Mouse (Mus musculus): ENCODE results near the gene Bves.
"Not testable (repeated sequence)": the region's sequence is repeated elsewhere in the genome, so short reads cannot be mapped to it uniquely, and the experiment has no call there.

Gene Bves

DNA sequence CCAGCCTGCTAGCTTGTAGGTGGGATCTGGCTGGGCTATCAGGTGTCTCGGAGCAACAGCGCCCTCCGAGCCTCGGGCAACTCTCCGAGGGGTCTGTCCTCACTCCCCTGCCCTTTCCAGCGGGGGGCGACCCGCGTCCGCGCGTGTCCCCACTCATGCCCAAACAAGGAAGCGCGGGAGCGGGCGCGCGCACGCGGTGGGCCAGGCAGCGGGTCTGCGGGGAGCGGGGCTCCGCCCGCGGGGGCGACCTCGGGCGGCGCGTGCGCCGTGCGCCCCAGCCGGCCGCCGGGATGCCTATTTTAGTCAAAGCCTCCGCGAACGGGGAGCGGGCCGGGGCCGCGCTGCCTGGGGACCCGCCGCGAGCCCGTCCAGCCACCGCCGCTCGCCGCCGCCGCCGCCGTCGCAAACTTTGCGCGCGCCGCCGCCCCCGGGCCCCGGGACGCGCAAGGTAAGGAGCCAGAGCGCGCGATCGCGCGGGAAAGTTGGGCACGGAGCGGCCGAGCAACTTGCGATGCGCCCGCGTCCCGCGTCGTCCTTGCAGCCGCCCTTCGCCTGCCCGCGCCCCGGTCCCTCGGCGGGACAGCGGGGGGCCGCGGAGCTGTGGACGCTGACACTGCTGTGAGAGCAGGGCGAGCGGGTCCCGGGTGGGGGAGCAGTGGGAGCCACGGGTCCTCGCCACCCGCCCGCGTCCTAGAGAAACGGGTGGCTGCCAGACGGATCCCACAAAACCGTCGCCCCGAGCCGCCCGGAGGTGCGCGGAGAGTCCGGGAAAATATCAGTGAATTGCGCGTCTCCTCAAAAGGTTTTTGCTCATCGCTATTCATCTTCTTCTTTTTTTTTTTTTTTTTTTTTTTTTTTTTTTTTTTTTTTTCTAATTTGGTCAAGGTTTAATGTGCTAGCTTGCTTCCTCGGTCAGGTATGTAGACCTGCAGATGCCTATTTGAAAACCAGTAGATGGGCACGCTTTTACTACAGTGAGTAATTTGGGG lies at the start of gene Bves:
Gene Bves (plus strand): TSS at position 339 of the 989 bp plus-strand sequence.
- peak; percentile 66 for ATAC-seq (ENCODE audit: low TSS enrichment)

DNA sequence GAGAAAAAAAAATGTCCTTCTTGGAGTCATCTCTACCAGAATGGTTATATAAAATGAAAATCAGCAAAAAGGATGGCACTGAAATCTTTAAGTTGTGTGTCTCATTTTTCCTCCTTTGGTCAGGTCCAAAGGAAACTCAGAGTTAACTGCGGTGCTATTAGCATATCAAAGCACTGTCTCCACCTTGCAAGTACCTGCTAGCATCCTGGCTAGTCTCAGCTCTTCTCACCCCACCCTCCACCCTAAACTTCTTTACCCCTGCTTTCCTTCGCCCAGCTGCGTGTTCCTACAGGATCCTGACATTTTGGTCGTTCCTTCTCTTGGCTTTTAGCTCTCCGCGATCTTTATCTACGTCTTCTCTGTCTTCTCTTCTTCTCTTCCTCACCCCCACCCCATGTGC lies 47.2 kb upstream of the Bves start:
- ATAC-seq (ENCODE audit: low TSS enrichment), result no peak

GRCm38 (mm10) chr10:45289218-45290105 lies 46.1 kb upstream of the Bves start:
- ATAC-seq (ENCODE audit: low TSS enrichment), result peak; percentile 92

GRCm38 (mm10) chr10:45290618-45291017 lies 45.0 kb upstream of the Bves start:
- no peak for ATAC-seq (ENCODE audit: low TSS enrichment)

- ATAC-seq (ENCODE audit: low TSS enrichment), result not testable (repeated sequence)
These were observed 43.4 kb upstream of the Bves start for GRCm38 (mm10) chr10:45292159-45292558.

DNA sequence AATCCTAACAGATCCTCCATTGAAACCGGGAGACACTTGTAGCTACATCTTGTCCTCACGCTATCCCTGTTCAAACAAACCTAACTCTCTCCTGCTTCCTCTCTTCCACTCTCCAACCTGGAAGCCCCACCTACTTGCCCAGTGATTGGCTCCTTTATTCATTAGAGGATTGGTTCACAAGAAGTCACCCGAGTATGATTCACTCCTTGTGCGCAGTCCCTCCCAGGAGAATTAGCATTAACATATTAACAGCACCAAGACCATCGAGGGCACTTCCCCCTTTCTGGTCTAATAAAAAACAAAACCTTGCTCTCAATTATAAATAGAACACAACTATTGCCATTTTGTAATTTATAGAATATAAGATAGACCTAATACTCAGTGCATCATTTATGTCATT lies 40.5 kb upstream of the Bves start:
- no peak for ATAC-seq (ENCODE audit: low TSS enrichment)

GRCm38 (mm10) chr10:45298503-45298902 lies 37.1 kb upstream of the Bves start:
- ATAC-seq (ENCODE audit: low TSS enrichment), result no peak

DNA sequence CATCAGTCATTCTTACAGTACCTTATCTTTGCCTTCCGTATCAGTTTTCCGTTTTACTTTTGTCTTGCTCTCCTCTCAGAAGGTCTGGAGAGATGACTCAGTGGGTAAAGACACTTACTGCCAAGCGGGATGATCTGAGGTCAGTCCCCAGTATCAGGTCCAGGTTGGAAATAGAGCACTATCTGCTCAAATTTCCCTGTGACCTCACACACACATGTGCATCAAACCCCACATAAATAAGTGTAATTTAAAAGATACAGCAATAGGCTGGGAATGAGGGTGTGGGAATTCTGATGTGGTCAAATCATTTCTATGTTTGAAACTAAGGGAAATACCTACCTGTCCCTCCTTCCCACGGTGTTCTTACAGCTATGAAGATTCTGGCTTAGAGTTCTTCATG lies 36.1 kb upstream of the Bves start:
- no peak for ATAC-seq (ENCODE audit: low TSS enrichment)

DNA sequence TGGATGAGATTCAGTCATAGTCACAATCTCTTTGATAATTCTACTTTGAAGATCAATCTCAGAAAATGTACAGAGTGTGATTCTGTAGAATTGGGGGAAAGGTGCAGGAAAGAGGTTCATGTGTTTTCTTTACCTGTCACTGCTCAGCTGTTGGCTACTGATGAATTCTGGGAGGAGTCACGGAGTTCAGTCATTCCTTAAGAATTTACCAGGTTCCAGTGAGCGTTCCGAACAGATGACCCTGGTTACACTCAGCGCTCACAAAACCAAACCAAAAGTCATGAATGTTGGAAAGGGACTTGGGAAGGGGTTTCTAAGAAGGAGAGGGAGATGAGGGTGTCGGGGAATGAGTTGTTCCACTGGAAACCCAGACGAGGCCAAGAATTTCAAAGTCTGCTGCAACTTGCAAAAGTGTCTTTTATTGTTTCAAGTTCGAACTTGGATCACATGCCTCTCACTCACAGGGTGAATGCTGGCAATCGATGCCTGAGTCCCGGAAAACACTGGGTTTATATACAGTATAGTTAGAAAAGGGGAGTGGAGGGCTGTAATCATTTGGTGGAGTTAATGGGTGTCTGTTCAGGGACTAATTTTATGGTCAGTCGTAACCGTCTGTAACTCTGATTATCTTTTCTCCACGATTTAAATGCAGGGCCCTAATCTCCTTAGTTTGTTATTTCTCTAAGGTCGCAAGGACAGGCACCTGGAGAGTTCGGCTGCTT lies 32.1 kb upstream of the Bves start:
- ATAC-seq (ENCODE audit: low TSS enrichment), result no peak

DNA sequence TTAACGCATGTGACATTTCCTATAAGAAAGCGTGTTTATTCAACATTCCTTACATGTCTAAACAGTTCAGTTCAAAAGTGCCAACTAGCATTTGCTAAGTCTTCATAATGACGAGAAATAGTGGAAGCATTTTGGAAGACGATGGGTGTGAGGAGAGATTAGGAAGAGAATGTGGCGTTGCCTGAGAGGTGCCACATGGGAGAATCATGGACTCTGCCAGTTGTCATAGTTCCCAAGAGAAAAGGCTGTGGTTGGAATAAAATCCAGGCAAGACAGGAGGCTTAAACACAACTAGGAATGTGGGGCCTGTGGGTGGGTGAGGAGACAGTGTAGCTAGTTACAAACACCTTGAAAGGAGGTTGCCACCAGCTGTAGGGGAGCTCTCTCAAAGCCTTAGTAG lies 30.4 kb upstream of the Bves start:
- no peak for ATAC-seq (ENCODE audit: low TSS enrichment)

- ATAC-seq (ENCODE audit: low TSS enrichment), result no peak
These were observed 24.4 kb upstream of the Bves start for GRCm38 (mm10) chr10:45311129-45311528.

GRCm38 (mm10) chr10:45311624-45312023 lies 23.9 kb upstream of the Bves start:
- ATAC-seq (ENCODE audit: low TSS enrichment), result no peak

- ATAC-seq (ENCODE audit: low TSS enrichment), result peak; percentile 67; the same call in 1 of the 2 replicates
These were observed 20.7 kb upstream of the Bves start for GRCm38 (mm10) chr10:45314865-45315264.

GRCm38 (mm10) chr10:45318922-45319321 lies 16.6 kb upstream of the Bves start:
- no peak for ATAC-seq (ENCODE audit: low TSS enrichment)

GRCm38 (mm10) chr10:45320296-45320695 lies 15.3 kb upstream of the Bves start:
- ATAC-seq (ENCODE audit: low TSS enrichment), result no peak

DNA sequence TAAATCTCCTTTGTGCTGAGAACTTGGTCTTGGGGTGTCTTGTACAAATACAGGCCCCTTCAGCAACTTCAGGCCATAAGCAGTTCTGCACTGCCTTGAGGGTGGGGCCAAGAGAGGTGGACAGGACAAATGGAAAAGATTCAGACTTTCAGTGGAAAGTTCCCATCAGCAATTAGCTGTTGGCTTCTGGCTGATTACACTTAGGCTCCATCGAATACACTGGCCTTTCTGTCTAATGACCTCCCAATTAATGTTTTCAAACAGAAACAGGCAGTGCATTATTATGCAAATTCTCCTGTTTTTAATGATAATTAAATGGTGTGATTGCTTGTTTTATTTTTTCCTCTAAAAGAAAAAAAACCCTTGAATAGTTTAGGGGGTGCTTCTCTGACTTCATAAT lies 11.4 kb upstream of the Bves start:
- no peak for ATAC-seq (ENCODE audit: low TSS enrichment)

DNA sequence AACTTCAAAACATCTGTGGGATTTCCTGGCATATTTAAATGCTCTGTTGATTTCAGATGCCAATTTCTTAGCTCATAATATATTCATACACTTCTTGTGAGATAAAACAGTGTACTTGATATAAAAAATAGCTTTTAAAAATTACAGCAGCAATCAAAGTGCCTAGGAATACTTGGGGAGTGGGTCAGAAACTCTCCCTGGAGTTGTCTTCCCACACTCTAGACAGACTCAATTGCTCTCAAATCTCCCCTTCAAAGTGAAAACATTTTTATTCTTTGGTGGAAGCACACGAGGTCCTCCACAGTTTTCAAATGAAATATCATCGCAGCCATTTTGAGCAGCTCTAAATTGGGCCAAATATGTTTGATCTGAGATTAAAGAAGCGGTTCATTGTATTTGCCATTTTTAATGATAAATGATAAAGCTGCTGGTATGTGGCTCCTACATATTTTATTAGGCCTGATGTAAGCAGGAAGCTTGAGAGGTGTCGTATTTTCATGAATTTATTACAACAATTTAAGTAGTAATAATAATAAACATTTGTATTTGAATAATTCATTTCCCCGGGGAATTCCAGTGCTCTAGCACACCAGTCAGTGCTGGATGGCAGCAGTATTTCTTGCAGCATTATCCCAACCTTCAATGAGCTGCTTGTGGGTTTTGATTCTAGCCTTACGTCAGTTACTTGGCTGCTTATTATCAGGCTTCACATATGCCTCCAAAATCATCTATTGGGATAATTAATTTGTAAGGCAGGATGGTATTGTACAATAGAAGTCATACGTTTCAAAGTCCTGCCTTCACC lies 7.2 kb upstream of the Bves start:
- no peak for ATAC-seq (ENCODE audit: low TSS enrichment)

DNA sequence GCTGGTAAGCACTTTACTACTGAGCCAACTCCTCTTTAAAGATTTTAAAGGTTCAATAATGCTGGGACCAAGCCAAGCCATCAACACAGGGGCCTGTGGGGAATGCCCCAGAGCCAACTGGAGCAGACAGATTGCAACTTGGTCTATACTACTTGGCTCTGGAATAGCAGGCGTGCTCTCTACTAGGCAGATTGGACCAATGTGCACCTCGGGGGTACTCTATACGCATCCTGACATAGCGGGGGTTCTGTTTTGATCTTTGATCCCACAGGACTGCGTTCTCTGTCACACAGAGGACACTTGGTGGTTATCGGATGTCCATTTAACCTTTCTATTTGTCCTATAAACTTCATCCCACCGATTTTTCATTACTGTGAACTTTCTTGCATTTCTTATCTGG lies 647 bp upstream of the Bves start:
- ATAC-seq (ENCODE audit: low TSS enrichment), result no peak

GRCm38 (mm10) chr10:45339106-45339505 lies 3.5 kb downstream of the Bves start:
- no peak for ATAC-seq (ENCODE audit: low TSS enrichment)

- no peak for ATAC-seq (ENCODE audit: low TSS enrichment)
These were observed 8.8 kb downstream of the Bves start for GRCm38 (mm10) chr10:45344381-45344780.

GRCm38 (mm10) chr10:45345217-45345616 lies 9.6 kb downstream of the Bves start:
- no peak for ATAC-seq (ENCODE audit: low TSS enrichment)
